Mouse (Mus musculus) MEL (cell line): ENCODE measurements at regions not wholly inside any gene's neighbourhood (a gene's known extent, or its start where the extent isn't known, plus 50 kb on each side); places are given as distances from the start of the nearest gene placed in this dataset.
"Not testable (repeated sequence)": the region's sequence is repeated elsewhere in the genome, so short reads cannot be mapped to it uniquely, and the experiment has no call there.

ENCODE experiments used
- CTCF ChIP-seq, 3 experiments: IDR thresholded peaks in 2 of 3; conservative IDR thresholded peaks in 1 of 3; 2 replicates each; pipeline ENCODE4 v1.5.1; 2011 to 2012; ENCODE audit warnings: low read length in 3 of 3, low read depth in 2 of 3, mild to moderate bottlenecking in 2 of 3, improper control_type of control experiment in 1 of 3, inconsistent platforms in 1 of 3, mixed read lengths in 1 of 3, moderate library complexity in 1 of 3; ENCODE audit not compliant: control insufficient read depth in 1 of 3, insufficient read depth in 1 of 3, poor library complexity in 1 of 3, severe bottlenecking in 1 of 3
- EP300 ChIP-seq, 2 experiments: IDR thresholded peaks; 2 replicates each; pipeline ENCODE4 v1.6.1; 2011; ENCODE audit warnings: improper control_type of control experiment in 2 of 2, low read length in 2 of 2, low read depth in 1 of 2, mild to moderate bottlenecking in 1 of 2
- HCFC1 ChIP-seq: IDR thresholded peaks from 2 replicates; pipeline ENCODE4 v1.6.1; 2012; ENCODE audit warnings: low read depth, mild to moderate bottlenecking, inconsistent platforms, low read length, improper control_type of control experiment, moderate library complexity
- JUND ChIP-seq: IDR thresholded peaks from 2 replicates; pipeline ENCODE4 v1.6.1; 2011; ENCODE audit warnings: low read depth, mild to moderate bottlenecking, improper control_type of control experiment, low read length
- MAX ChIP-seq: IDR thresholded peaks from 2 replicates; pipeline ENCODE4 v1.6.1; 2011; ENCODE audit warnings: low read length, improper control_type of control experiment
- TCF12 ChIP-seq: IDR thresholded peaks from 2 replicates; pipeline ENCODE4 v1.6.1; 2014; ENCODE audit warnings: low read depth, mild to moderate bottlenecking, inconsistent platforms, low read length, improper control_type of control experiment, moderate library complexity

DNA sequence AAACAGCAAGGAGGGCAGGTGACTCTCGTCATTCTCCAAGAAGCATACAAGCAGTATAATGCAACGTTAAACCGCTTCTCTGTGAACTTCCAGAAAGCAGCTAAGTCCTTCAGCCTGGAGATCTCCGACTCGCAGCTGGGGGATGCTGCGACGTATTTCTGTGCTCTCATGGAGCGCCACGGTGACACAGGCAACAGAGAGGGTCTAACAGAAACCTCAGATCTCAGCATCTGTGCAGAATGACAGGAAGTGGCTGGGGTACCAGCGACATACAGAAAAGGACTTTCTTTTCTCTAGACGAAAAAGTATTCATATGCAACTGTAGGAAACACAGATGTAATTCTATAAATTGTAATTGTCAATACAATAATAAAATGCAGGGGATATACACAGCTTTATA lies 292.5 kb downstream of the Dad1 start:
- TF ChIP-seq HCFC1; EP300 (IDR thresholded peaks at IDR 0.05; ENCODE audit: low read depth in 1 of 2, low read length in 2 of 2); TCF12; CTCF (IDR thresholded peaks at IDR 0.05 in 2 of 3, conservative IDR thresholded peaks at IDR 0.05 in 1 of 3; ENCODE audit: control insufficient read depth in 1 of 3, insufficient read depth in 1 of 3, low read depth in 2 of 3, low read length in 3 of 3, poor library complexity in 1 of 3, severe bottlenecking in 1 of 3); MAX; JUND: not testable (repeated sequence)
